Comparison of ENCODE assay signal across 11 mouse cellular contexts in genomic region chr12:73201587-73201986, GRCm38 (mm10).
DNase-seq lines count a peak whose midpoint lies in the region; ATAC-seq and TF ChIP-seq lines count a peak whose summit lies in the region.
"Had no signal": no experiment of that assay in that cellular context is flagged by ENCODE, and none has a peak within 500 bp of the region (broad histone marks: within the 10 kb centered on the region; RNA-seq: fewer than 3 reads in every experiment).

No protein-coding gene starts in this region.

- H3K4me3 ChIP-seq in heart, postnatal 0 days (ENCODE audit: low read depth, low read length) = no peak overlapping the region
- no peak overlapping the region for H3K4me3 ChIP-seq in heart, embryonic 12.5 days
- H3K4me3 ChIP-seq in macrophage (ENCODE audit: inconsistent target) = no peak overlapping the region
- H3K4me3 ChIP-seq: heart, embryonic 15.5 days; limb, embryonic 12.5 days; stomach, embryonic 15.5 days had no signal

- TF ChIP-seq EP300 in heart, postnatal 0 days (IDR thresholded peaks at IDR 0.05; ENCODE audit: low read depth) = no peak

- 31% methylated on average over 3 of the region's 3 CpGs for WGBS in heart, postnatal 0 days
- WGBS in heart, embryonic 12.5 days = 36% methylated on average over 3 of the region's 3 CpGs
- WGBS in macrophage (ENCODE audit: missing documents) = 0% methylated on average over 3 of the region's 3 CpGs

- H3K9me3 ChIP-seq in heart, postnatal 0 days (replicated peaks; ENCODE audit: control insufficient read depth, low read length) = no peaks in the 10 kb centered on the region
- H3K9me3 ChIP-seq in heart, embryonic 12.5 days (replicated peaks) = no peaks in the 10 kb centered on the region
- H3K9me3 ChIP-seq: heart, embryonic 15.5 days; limb, embryonic 12.5 days; stomach, embryonic 15.5 days had no signal

- no peak for ATAC-seq in heart, postnatal 0 days (ENCODE audit: insufficient read depth, low read depth)
- ATAC-seq in heart, embryonic 12.5 days (ENCODE audit: insufficient number of reproducible peaks, low FRiP score) = no peak

- peak; percentile 20 for DNase-seq in heart, postnatal 0 days (ENCODE audit: low spot score)
- peak; percentile 83 for DNase-seq in CD4-positive, CD25-positive, alpha-beta regulatory T cell, adult 2 months (ENCODE audit: low read depth, low spot score)
- peak; percentile 24 to 34 for DNase-seq in adrenal gland, postnatal 36 days
- DNase-seq in cerebellum, postnatal 10 days = no peak
- no peak for DNase-seq in urinary bladder, postnatal 10 days (ENCODE audit: low spot score)
- no peak for DNase-seq in cerebellum, postnatal 25 days

- no peaks in the 10 kb centered on the region; the same call in 1 of the 2 replicates for H3K36me3 ChIP-seq in heart, postnatal 0 days (replicated peaks; ENCODE audit: control insufficient read depth, insufficient read depth, low read length)
- peaks cover 4% of the 10 kb centered on the region; the same call in 1 of the 2 replicates for H3K36me3 ChIP-seq in heart, embryonic 12.5 days
- H3K36me3 ChIP-seq in macrophage (ENCODE audit: inconsistent target) = no peaks in the 10 kb centered on the region
- H3K36me3 ChIP-seq: heart, embryonic 15.5 days; limb, embryonic 12.5 days; stomach, embryonic 15.5 days had no signal

- peak overlapping the region; percentile 25; the same call in 1 of the 2 replicates for H3K27ac ChIP-seq in heart, postnatal 0 days (ENCODE audit: low read depth)
- no peak overlapping the region for H3K27ac ChIP-seq in heart, embryonic 12.5 days (ENCODE audit: poor library complexity, severe bottlenecking)
- 0 out of 2 replicates have a peak overlapping the region, but pooled peaks have one; percentile 5 for H3K27ac ChIP-seq in macrophage
- H3K27ac ChIP-seq: heart, embryonic 15.5 days; limb, embryonic 12.5 days; stomach, embryonic 15.5 days had no signal

- H3K4me1 ChIP-seq in heart, postnatal 0 days (ENCODE audit: control insufficient read depth, insufficient read depth) = peaks cover 17% of the 10 kb centered on the region
- peaks cover 11% of the 10 kb centered on the region for H3K4me1 ChIP-seq in heart, embryonic 12.5 days (replicated peaks)
- H3K4me1 ChIP-seq: stomach, embryonic 15.5 days had no signal

- H3K9ac ChIP-seq in heart, postnatal 0 days (replicated peaks; ENCODE audit: low read depth, low read length) = no peak overlapping the region
- no peak overlapping the region for H3K9ac ChIP-seq in heart, embryonic 12.5 days
- H3K9ac ChIP-seq: heart, embryonic 15.5 days; limb, embryonic 12.5 days; stomach, embryonic 15.5 days had no signal

- no peak overlapping the region for H3K4me2 ChIP-seq in heart, postnatal 0 days (ENCODE audit: low read depth, low read length)
- no peak overlapping the region for H3K4me2 ChIP-seq in heart, embryonic 12.5 days
- H3K4me2 ChIP-seq: heart, embryonic 15.5 days; limb, embryonic 12.5 days; stomach, embryonic 15.5 days had no signal

- H3K27me3 ChIP-seq in heart, postnatal 0 days (ENCODE audit: control insufficient read depth, insufficient read depth, low read length) = no peaks in the 10 kb centered on the region
- no peaks in the 10 kb centered on the region for H3K27me3 ChIP-seq in heart, embryonic 12.5 days (replicated peaks)
- H3K27me3 ChIP-seq: heart, embryonic 15.5 days; limb, embryonic 12.5 days; stomach, embryonic 15.5 days had no signal

- H3K79me2 ChIP-seq in macrophage (ENCODE audit: inconsistent target) = no peaks in the 10 kb centered on the region

- no peak for TF ChIP-seq CTCF in heart, postnatal 0 days (IDR thresholded peaks at IDR 0.05; ENCODE audit: low read depth)

Comparison
In these comparisons a context has a peak if more than half of its experiments do, and no peak if none do; other contexts are left out.
1. DNase-seq: peak in heart, postnatal 0 days (single experiment), CD4-positive, CD25-positive, alpha-beta regulatory T cell, adult 2 months (single experiment) and adrenal gland, postnatal 36 days (2 of 2); none in cerebellum, postnatal 10 days (0 of 2), urinary bladder, postnatal 10 days (single experiment) and cerebellum, postnatal 25 days (0 of 2).